Mouse (Mus musculus) spleen, postnatal 14 days (tissue): ENCODE results near the gene Ppip5k1.
A peak's percentile ranks its signal among the peaks of the same experiment; 100 is the strongest.

Source experiments
- DNase-seq, 2 experiments: peaks; one replicate each; pipeline ENCODE4 v3.0.0; 2021 to 2022; ENCODE audit warnings: low spot score in 2 of 2

The Ppip5k1 gene

DNA sequence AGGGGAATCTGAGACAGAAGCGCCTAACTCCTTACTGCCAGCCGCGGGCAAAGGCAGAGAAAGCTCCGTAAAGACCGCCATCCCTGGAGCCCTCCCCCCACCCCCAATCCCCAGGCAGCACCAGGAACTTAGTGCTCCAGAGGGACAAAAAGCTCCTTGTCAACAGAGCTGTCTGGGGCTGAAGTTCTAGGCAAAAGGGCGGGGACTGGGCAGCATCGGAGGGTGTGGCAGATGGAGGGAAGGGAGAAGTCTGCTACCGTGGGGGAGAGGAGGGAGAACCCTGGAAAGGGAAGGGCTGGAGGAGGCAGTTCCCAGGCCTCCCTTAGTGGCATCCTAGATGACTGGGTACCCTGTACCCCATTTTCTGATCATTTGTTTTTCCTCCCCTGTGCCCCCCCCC is 57.1 kb downstream of the Ppip5k1 start:
- no peak for DNase-seq

DNA sequence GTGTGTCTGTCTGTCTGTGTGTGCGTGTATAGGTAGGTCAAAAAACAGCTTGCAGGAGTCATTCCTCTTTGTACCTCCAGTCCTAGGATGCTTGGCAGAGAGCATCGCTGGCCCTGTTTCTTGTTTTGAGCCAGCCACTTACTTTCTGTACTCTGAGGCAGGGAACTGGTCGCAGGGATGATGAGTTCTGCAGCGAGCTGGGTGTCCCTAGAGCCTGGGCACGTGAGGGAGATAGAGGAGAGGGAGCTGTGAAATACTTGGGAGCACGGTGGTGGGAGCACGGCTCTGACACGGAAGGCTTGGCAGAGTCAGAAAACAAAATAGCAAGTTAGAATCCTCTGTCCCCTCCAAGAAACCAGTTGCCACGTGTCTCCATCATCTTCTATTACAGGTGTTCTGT is 57.5 kb downstream of the Ppip5k1 start:
- DNase-seq, result no peak

DNA sequence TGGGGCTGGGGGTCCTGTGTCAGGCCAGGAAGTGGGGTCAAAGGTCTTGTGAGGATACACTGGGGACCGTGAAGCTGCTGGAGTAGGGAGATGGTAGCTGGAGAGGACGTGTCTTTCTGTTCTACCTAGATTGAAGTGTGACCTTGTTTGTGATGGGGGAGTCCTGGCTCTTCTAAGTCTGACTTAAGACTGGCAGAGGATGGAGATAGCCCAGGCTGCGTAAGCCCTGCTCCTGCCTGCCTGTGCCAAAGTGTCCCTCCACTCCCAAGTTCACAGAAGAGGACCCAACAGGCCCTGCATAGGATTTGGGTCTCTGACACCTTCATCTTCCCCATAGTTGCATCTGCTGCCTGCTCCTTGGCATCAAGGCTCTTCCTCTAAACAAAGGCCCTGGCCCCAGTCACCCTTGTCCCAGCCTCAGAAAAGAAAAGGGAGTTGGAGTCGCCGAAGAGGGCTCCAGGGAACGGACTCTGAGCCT is 58.4 kb downstream of the Ppip5k1 start:
- no peak for DNase-seq

DNA sequence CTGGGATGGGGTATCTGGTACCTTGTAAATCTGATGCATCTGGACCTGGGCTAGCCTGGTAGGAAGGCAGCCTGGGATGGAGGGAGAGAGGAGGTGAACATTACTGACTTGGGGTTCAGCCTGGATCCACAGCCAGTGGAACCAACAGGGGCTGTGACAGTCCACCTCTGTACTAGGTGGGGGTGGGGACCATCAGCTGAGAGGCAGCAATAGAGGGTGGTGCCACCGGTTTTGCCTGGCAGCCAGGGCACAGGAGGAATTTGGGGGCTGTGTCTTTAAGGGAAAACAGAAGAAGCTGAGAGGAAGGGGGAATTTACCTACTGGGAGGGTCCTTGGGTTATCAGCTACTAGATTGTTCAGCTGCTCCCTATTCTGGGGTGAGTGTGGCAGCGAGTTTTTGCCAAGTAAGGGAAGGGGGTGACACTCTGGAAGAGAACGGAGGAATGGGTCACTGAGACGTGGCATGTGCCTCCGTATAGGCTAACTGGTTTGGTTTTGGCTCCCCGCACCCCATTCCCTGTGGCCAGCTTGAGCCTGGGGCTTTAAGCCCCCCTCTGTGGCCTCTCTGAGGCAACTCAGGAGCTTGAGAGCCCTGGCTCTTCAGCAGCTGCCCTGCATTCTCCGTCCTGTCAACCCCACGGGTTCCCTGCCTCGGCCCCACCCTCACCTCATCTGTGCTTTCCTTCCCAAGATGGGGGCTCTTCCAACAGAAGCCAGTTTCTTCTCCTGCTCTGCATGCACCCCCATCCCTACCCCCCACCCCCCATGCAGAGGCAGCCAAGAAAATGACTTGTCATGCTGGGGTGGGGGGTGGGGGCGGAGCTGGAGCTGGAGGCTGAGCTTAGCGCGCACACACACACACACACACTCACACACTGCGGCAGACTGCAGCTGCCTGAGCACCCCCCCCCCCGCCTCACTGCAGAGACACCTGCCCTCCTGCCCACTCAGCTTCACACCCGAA is 59.3 kb downstream of the Ppip5k1 start:
- no peak for DNase-seq

DNA sequence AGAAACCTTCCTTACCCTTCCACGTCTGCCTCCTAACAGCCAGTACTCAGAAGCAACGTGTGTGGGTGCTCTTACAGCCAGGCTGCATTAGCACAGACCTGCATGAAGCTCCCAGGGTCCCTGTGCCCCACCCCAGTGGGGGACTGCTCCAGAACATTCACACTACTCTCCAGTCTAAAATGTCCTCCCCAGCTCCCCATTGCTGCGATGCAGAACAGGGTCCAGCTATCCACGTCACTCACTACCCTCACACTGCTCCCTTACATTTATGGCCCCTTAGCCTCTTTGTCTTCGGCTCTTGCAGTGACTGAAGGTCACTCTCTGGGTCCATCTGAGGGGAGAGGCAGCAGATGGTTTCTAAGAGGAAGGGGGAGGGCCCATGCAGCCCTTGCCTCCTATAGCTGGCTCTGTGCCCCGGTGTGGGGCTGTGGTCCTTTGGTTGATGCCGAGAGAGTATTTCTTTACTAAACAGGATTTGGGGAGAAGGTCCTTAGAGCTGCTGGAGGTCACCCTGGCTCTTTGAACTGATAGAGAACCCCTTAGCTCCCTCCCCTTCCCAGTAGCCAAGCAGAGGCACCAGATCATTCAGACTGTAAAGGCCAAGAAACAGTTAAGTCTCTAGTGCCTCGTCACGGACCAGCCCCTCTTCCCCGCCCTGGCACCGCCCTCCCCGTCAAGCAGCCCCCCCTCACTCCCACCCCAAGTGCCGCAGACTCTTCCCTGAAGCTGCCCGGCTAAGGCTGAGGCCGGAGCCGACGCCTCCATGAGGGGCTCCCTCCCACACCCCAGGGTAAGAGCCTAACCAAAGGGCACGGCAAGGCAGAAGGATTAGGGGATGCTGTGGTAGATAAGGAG is 60.2 kb downstream of the Ppip5k1 start:
- no peak for DNase-seq

DNA sequence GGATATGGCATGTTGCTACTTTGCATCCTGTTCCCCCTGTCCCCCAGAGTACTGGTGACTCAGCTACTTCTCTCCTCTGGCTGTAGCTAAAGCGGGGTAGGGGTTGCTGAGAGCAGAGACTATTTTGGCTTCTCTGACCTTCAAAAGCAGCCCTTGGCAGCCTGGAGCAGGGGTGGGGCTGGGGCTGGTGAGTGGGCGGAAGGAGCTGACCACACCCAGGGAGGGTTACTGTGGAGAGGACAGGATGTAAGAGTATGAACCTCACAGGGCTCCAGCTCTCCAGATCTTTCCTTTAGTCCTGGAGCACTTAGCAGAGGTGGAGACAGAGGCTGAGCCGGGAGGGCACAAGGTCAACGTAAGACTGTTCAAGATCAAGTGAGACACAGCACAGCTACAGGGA is 61.0 kb downstream of the Ppip5k1 start:
- no peak for DNase-seq

DNA sequence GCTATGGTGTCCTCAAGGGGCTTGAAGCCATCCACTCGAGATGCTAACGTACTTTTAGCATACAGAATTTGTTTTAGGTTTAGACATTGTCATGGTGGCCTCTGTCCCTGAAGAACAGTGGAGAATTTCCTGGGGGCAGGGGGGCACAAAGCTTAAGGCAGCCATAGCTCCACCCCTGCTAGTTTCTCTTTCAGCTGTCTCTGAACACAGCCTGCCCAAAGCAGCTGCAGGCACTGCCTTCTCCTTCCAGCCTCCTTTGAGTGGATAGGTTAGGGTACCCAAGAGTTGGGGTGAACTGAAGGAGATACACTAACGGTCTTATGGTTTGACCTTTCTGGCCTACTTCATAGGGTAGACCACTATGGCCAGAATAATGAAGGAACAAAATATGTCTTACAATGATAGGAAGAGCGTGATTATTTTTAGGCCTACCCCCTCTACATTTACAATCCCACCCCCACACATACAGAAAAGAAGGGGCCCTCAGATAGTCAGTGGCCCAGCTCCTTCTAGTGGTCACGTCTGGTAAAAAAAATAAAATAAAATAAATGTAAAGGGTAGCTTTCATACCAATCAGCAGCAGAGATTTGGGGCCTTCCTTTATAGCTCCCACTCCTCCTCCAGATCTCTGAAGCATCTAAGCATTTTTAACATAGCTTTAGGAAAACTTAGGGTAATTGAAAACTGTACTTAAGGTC is 62.7 kb downstream of the Ppip5k1 start:
- no peak for DNase-seq

DNA sequence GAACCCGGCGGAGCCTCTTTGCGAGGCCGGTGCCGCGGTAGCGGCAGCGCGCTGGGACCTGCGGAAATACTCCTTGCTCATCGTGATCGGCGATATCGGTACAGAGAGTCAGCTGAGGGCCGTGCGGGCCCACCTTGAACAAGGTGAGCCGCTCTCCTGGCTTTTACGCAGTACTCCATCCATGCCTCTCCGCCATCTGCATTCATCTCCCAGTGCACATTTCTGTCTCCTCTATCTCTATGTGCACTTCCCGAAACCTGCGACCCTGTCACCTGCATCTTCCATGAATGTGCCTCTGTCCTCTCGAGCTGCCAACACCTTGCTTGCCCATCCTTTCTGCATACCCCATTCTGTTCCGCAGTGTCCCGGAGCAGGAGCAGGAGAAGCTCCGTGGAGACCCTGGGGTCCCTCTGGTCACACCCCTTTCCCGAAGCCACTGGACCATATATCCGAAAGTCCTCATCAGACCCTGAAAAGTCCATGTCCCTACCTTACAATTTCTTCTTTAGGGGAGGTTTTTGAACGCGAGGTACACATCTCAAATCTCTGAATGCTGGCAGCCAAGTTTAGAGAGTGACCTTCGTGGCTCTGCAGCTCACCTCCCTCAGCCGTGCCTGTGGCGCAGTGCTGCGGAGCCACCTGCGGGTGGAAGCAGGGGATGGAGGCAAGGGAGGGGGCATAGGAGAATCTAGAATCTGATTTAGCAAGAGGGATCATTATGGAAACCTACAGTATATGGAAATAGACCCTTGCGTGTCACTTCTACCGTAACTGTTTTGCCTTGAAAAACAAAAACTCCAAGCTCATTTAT is 65.3 kb downstream of the Ppip5k1 start:
- no peak for DNase-seq

DNA sequence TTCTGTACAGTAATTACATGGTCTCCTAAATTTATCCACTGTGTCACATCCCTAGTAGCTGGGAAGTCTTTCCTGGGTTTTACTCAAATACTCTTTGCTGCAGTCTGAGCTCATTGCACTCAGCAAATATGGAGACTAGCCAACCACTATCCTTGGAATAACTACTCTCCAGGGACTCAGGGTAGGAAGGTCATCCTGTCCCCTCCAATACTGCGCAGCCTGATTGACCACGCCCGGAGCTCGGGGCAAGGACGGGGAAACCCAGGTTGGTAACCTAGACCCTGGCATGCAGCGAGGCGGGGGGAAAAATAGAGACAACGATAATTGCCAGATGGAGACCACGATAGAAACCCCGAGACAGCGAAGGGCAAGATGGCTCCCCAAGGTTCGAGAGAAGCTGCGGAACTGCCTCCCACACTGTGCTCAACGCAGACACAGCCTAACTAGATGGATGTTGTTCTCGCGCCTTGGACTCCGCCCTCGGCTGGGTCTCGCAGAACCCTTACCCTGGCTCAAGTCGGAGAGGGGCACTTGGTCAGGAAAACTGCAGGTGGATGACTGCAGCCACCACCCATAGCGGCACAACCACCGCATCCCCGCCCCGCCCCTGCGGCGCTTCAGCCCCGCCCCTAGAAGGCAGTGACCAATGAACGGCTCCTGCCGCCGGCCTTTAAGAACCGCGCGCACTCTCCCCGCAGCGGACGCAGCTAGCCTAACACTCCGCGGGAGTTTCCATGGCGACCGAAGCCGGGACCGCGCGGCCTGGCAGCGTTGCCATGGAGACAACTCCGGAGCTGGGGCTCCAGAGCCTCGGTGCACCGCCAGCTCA is 66.1 kb downstream of the Ppip5k1 start, which contains the start of gene Map1a:
Map1a (plus strand) TSS at position 700 of the 829 bp plus-strand sequence.
- peak; percentile 72 to 79 for DNase-seq

DNA sequence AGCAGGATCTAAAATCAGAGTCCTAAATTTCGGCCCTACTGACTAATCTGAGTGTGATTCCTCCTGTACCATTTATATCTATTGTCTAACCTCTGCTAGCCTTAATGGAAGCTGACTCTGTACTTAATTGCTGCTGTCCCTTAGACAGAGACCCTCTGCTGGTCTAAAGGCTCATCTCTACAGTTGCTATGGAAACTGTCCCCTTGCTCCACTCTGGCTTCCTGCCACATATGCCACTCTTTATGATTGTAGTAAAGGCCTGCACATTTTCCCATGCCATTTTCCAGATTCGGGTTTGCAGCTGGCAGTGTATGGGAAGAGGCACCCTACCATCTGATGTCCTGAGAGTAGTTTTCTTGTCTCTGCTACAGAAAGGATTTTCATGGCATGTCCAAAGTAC is 67.3 kb downstream of the Ppip5k1 start:
- DNase-seq, result no peak

DNA sequence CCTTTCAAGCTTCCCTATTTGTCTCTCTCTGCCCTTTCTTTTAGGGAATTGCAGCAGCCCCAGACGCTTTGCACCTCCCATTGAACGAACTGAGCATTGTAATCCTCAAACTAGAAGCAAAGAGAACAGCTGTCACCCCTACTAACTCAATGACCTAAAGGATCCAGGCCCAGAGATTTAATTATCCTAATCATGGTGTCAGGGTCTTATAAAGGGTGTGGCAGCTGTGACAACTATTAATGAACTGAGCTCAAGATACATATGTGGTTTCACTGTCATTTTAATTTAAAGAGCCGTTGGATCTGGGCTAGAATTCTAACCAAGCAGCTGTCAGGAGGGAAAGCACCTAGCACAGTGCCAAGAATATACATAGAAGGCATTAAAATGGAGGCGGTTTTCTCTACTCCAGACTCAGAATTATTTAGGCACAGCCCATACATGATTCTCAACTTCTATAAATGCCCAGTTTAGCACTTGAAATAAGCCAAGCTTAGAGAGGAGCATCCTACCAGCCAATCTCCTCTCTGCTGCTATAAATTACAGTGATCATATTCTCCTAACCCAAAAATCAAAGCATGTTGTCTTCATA is 83.2 kb downstream of the Ppip5k1 start:
- DNase-seq, result no peak

DNA sequence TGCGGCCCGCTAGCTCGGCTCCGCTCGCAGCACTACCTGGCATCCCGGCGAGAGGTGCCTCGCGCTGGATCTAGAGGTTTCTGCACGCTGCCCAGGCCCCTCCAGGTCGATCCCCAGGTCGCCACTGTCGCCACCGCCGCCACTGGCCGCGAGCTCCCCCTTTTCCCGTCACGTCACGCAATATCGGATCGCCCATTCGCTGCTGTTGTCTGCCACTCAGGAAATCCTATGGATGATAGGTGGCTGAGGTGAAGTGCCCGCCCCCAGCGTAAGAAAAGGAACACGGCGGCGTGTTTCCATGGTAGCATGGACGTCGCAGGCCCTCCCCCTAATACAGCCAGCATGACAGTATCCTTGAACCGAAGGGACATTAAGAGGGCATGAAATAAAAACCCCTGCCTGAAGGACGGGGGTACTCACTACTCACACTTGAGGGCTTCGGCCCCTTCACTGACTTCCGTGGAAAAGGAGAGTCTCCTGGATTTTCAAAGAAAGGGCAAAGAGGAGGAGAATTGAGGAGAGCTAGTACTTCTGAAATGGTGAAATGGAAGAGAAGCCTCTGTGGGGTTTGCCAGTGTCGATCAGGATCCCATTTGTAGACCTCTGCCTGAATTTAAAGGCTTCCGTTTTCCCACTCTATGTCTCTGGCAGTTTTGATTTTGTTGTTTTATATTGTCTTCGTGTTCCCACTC is 83.8 kb downstream of the Ppip5k1 start, which contains the start of gene Trp53bp1:
Trp53bp1 (minus strand) TSS at position 172 of the 692 bp plus-strand sequence.
- DNase-seq, result peak; percentile 85 to 91

DNA sequence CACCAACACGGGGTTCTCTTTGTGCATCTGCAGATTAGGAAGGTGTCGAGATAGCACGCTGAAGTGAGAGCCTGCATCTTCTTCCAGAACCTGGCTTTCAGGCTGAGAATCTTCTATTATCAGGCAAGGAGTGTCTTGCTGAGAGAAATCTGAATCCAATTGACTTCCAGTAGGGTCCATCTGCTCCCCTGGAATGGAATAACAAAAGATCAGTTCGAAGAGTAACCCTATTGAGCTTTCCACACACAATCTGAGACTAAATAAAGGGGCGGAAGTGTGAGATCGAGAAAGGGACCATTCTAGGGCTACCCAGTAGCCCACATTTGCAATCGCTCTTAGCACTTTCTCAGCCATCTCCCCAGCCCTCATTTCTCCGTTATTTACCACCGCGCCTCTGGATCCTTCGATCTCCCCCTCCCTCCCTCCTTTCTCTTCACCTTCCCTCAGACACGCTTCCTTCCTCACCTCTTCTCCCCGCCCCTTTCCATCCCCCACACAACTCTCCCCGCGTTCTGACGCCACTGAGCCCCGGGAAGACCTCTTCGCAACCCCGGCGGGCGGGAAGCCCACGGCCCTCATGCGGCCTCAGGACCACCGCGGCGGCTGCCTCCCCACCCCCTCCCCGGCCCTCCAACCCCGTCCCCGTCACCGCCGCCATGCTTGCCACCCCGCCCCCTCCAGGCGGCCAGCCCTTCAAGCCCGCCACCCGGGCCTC is 84.5 kb downstream of the Ppip5k1 start:
- no peak for DNase-seq

DNA sequence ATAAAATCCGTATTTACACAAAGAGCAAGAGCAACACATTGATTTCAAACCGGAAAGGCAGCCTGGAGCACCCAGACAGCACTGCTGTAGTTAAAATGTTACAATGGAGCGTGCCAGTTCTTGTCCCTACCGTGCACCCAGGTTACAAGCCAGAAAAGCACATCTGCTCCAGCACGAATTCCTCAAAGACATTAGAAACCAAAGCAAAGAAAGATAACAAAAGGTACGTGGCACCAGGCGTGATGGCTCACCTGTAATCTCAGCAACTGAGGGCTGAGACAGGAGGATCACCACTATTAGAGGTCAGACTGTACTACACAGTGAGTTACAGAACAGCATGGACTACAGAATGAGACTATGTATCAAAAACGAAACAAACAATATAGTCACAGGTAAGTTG is 86.8 kb downstream of the Ppip5k1 start:
- DNase-seq, result no peak
